Comparison of ENCODE assay signal across 8 mouse cellular contexts in genomic region chr11:117331361-117332241, GRCm38 (mm10).
DNase-seq lines count a peak whose midpoint lies in the region; ATAC-seq and TF ChIP-seq lines count a peak whose summit lies in the region.

No protein-coding gene starts in this region.

- peak; percentile 17; the same call in 1 of the 2 replicates for ATAC-seq in embryonic facial prominence, embryonic 12.5 days (ENCODE audit: insufficient number of reproducible peaks, insufficient read depth, low FRiP score, low TSS enrichment)
- ATAC-seq in hindbrain, embryonic 14.5 days (ENCODE audit: low FRiP score): peak; percentile 44
- peak; percentile 61 for ATAC-seq in midbrain, embryonic 11.5 days (ENCODE audit: low FRiP score)

- no peaks in the 10 kb centered on the region for H3K9me3 ChIP-seq in CH12.LX (replicated peaks; ENCODE audit: low read length)
- no peaks in the 10 kb centered on the region for H3K9me3 ChIP-seq in embryonic facial prominence, embryonic 12.5 days
- H3K9me3 ChIP-seq in hindbrain, embryonic 14.5 days (ENCODE audit: control insufficient read depth, low read length): no peaks in the 10 kb centered on the region
- H3K9me3 ChIP-seq in midbrain, embryonic 11.5 days (ENCODE audit: control insufficient read depth, low read length): no peaks in the 10 kb centered on the region

- H3K36me3 ChIP-seq in CH12.LX (replicated peaks in 1 of 2; ENCODE audit: control insufficient read depth in 1 of 2, insufficient read depth in 1 of 2, low read length in 1 of 2): peaks cover 0 to 64% of the 10 kb centered on the region in 2 experiments
- H3K36me3 ChIP-seq in embryonic facial prominence, embryonic 12.5 days: no peaks in the 10 kb centered on the region
- no peaks in the 10 kb centered on the region for H3K36me3 ChIP-seq in hindbrain, embryonic 14.5 days (replicated peaks; ENCODE audit: control insufficient read depth, insufficient read depth)
- H3K36me3 ChIP-seq in midbrain, embryonic 11.5 days (ENCODE audit: control insufficient read depth, insufficient read depth, low read length): no peaks in the 10 kb centered on the region

- no peaks in the 10 kb centered on the region for H3K27me3 ChIP-seq in CH12.LX (replicated peaks)
- H3K27me3 ChIP-seq in embryonic facial prominence, embryonic 12.5 days: no peaks in the 10 kb centered on the region
- no peaks in the 10 kb centered on the region for H3K27me3 ChIP-seq in hindbrain, embryonic 14.5 days (ENCODE audit: control insufficient read depth, insufficient read depth, low read length)
- no peaks in the 10 kb centered on the region for H3K27me3 ChIP-seq in midbrain, embryonic 11.5 days (ENCODE audit: control insufficient read depth, insufficient read depth, low read length)

- peaks cover 78% of the 10 kb centered on the region for H3K79me2 ChIP-seq in CH12.LX (replicated peaks; ENCODE audit: control insufficient read depth, extremely low read depth, insufficient read depth, poor library complexity, severe bottlenecking)

- TF ChIP-seq POLR2A in CH12.LX (IDR thresholded peaks at IDR 0.05; ENCODE audit: low read depth, low read length): 0 out of 2 replicates have a peak, but pooled peaks have one; percentile 10

- in situ Hi-C loops in CH12.LX (cut with MboI; ENCODE audit: low pct_ligation_motif_present, low pct_unique_long_range_greater_than_20kb, low sequenced_read_pairs): no loop called here

- H3K4me3 ChIP-seq in CH12.LX (replicated peaks in 1 of 3; ENCODE audit: low read depth in 2 of 3, low read length in 2 of 3, poor library complexity in 1 of 3): peak overlapping the region; percentile 35 to 48 (median 37)
- H3K4me3 ChIP-seq in embryonic facial prominence, embryonic 12.5 days: peak overlapping the region; percentile 53
- H3K4me3 ChIP-seq in hindbrain, embryonic 14.5 days (replicated peaks; ENCODE audit: low read length): peak overlapping the region; percentile 72
- peak overlapping the region; percentile 62 for H3K4me3 ChIP-seq in midbrain, embryonic 11.5 days (ENCODE audit: low read depth, low read length)

- H3K9ac ChIP-seq in CH12.LX (ENCODE audit: insufficient read depth, low read depth): no peak overlapping the region
- H3K9ac ChIP-seq in embryonic facial prominence, embryonic 12.5 days: peak overlapping the region; percentile 58
- peak overlapping the region; percentile 91 for H3K9ac ChIP-seq in hindbrain, embryonic 14.5 days
- peak overlapping the region; percentile 95 for H3K9ac ChIP-seq in midbrain, embryonic 11.5 days (ENCODE audit: low read length)

- peaks cover 50 to 92% of the 10 kb centered on the region in 2 experiments for H3K4me1 ChIP-seq in CH12.LX (ENCODE audit: control insufficient read depth in 1 of 2, insufficient read depth in 2 of 2)
- H3K4me1 ChIP-seq in embryonic facial prominence, embryonic 12.5 days: peaks cover 69% of the 10 kb centered on the region
- H3K4me1 ChIP-seq in hindbrain, embryonic 14.5 days (replicated peaks; ENCODE audit: control insufficient read depth, insufficient read depth, low read length): peaks cover 47% of the 10 kb centered on the region
- peaks cover 42% of the 10 kb centered on the region for H3K4me1 ChIP-seq in midbrain, embryonic 11.5 days (ENCODE audit: control insufficient read depth, insufficient read depth, low read length)

- dilution Hi-C loops in CH12.LX (cut with MboI; ENCODE audit: extremely low pct_ligation_motif_present, extremely low pct_unique_long_range_greater_than_20kb, low sequenced_read_pairs): no loop called here

- TF ChIP-seq RAD21 in CH12.LX (IDR thresholded peaks at IDR 0.05; ENCODE audit: low read depth, low read length): no peak

- peak overlapping the region; percentile 57 for H3K27ac ChIP-seq in CH12.LX (ENCODE audit: insufficient read depth, low read depth)
- H3K27ac ChIP-seq in embryonic facial prominence, embryonic 12.5 days: peak overlapping the region; percentile 91
- peak overlapping the region; percentile 97 for H3K27ac ChIP-seq in hindbrain, embryonic 14.5 days
- H3K27ac ChIP-seq in midbrain, embryonic 11.5 days (ENCODE audit: low read depth, low read length): peak overlapping the region; percentile 98

- H3K4me2 ChIP-seq in CH12.LX (ENCODE audit: insufficient read depth, low read depth, poor library complexity, severe bottlenecking): peak overlapping the region; percentile 25
- peak overlapping the region; percentile 77 for H3K4me2 ChIP-seq in embryonic facial prominence, embryonic 12.5 days (replicated peaks)
- H3K4me2 ChIP-seq in hindbrain, embryonic 14.5 days (replicated peaks): peak overlapping the region; percentile 92
- peak overlapping the region; percentile 84 for H3K4me2 ChIP-seq in midbrain, embryonic 11.5 days

- 2% methylated on average over 17 of the region's 17 CpGs for WGBS in embryonic facial prominence, embryonic 12.5 days
- 1% methylated on average over 17 of the region's 17 CpGs for WGBS in hindbrain, embryonic 14.5 days
- WGBS in midbrain, embryonic 11.5 days: under 1% methylated on average over 17 of the region's 17 CpGs

- TF ChIP-seq CTCF in CH12.LX (conservative IDR thresholded peaks at IDR 0.05 in 1 of 2, IDR thresholded peaks at IDR 0.05 in 1 of 2; ENCODE audit: low read depth in 2 of 2, low read length in 2 of 2): no peak

- peak; percentile 57 to 68 for DNase-seq in heart, adult 18-20 months
- DNase-seq in heart, adult 8-10 months (ENCODE audit: low spot score): no peak
- no peak for DNase-seq in CH12.LX (ENCODE audit: extremely low read depth)
- no peak for DNase-seq in hindbrain, embryonic 14.5 days (ENCODE audit: low spot score)
- DNase-seq in midbrain, embryonic 11.5 days (ENCODE audit: low spot score, missing footprints): no peak
- no peak for DNase-seq in testis, postnatal 10 days (ENCODE audit: low spot score)
- DNase-seq in gastrocnemius, postnatal 10 days: no peak

- no peak for TF ChIP-seq EP300 in CH12.LX (IDR thresholded peaks at IDR 0.05; ENCODE audit: low read length)

TF ChIP-seq in CH12.LX, 34 proteins besides CTCF, POLR2A, EP300 and RAD21:
- TF ChIP-seq UBTF (IDR thresholded peaks at IDR 0.05; ENCODE audit: low read depth, low read length) (peak; percentile 78; the same call in 1 of the 2 replicates), MXI1 (IDR thresholded peaks at IDR 0.05; ENCODE audit: low read depth, low read length) (no peak), CHD2 (IDR thresholded peaks at IDR 0.05; ENCODE audit: low read length) (peak; percentile 12; the same call in 1 of the 2 replicates), JUND (conservative IDR thresholded peaks at IDR 0.05; ENCODE audit: low read depth, low read length) (no peak), MAX (IDR thresholded peaks at IDR 0.05; ENCODE audit: low read length) (0 out of 2 replicates have a peak, but pooled peaks have one; percentile 28)

Comparison
In these comparisons a context has a peak if more than half of its experiments do, and no peak if none do; other contexts are left out.
1. DNase-seq: peak in heart, adult 18-20 months (2 of 2); none in heart, adult 8-10 months (single experiment), CH12.LX (single experiment), hindbrain, embryonic 14.5 days (single experiment), midbrain, embryonic 11.5 days (single experiment), testis, postnatal 10 days (single experiment) and gastrocnemius, postnatal 10 days (single experiment).
2. H3K4me2 ChIP-seq: peak in every context shown above with its lines; median percentile 92 in hindbrain, embryonic 14.5 days; 84 in midbrain, embryonic 11.5 days; 77 in embryonic facial prominence, embryonic 12.5 days; 25 in CH12.LX.
3. Peak in every context shown above with its lines, with median percentiles within 50 percentile points of each other: H3K27ac ChIP-seq, H3K4me3 ChIP-seq and ATAC-seq.